Mouse (Mus musculus): ENCODE data around the gene Fam234b. TPM values are rescaled to one million over a fixed set of nuclear protein-coding genes. Genes with fewer than 3 reads are reported as not detected.

The Fam234b gene
- 98.8 and 108 TPM in 2 replicates for polyA plus RNA-seq (2021; fragmentation: Nextera tagmentation)
- long read RNA-seq, experiment 1, full-length matches to known transcripts: 299 of 444 reads
- long read RNA-seq, experiment 1, partial matches to known transcripts: 84 of 444 reads
- long read RNA-seq, experiment 1, other reads (novel, unspliced or antisense): 61 of 444 reads
- long read RNA-seq, experiment 2, full-length matches to known transcripts: 22 of 77 reads
- long read RNA-seq, experiment 2, partial matches to known transcripts: 47 of 77 reads
- long read RNA-seq, experiment 2, other reads (novel, unspliced or antisense): 8 of 77 reads

GRCm38 (mm10) chr6:135197921-135198532, at the start of gene Fam234b, which contains the start of gene Hebp1:
TSS of gene Fam234b (plus strand) at chr6:135197977.
TSS of gene Hebp1 (minus strand) at chr6:135198022.

GRCm38 (mm10) chr6:135254153-135254552, 56.4 kb downstream of the Fam234b start, which contains the start of gene Gsg1:
TSS of gene Gsg1 (minus strand) at chr6:135254351.

Other genes starting within 250 kb of the Fam234b start
- 1.8 and 2.0 TPM in 2 replicates for gene Apold1, start 216.3 kb upstream of the Fam234b start, polyA plus RNA-seq (2021; fragmentation: Nextera tagmentation)
- 30.4 and 32.8 TPM in 2 replicates for gene Ddx47, start 186.4 kb upstream of the Fam234b start, polyA plus RNA-seq (2021; fragmentation: Nextera tagmentation)
- gene Gprc5a, start 132.3 kb upstream of the Fam234b start, polyA plus RNA-seq (2021; fragmentation: Nextera tagmentation): 0.13 TPM in 1 of 2 replicates, not detected in the other
- not detected in 2 replicates for gene Gprc5d, start 79.7 kb upstream of the Fam234b start, polyA plus RNA-seq (2021; fragmentation: Nextera tagmentation)
- gene Hebp1, start within 50 bp of the Fam234b start, polyA plus RNA-seq (2021; fragmentation: Nextera tagmentation): 23.3 and 52.5 TPM in 2 replicates
- 0.72 and 0.82 TPM in 2 replicates for gene Gsg1, start 56.4 kb downstream of the Fam234b start, polyA plus RNA-seq (2021; fragmentation: Nextera tagmentation)
- 0.09 TPM in 1 of 2 replicates, not detected in the other for gene Pbp2, start 112.4 kb downstream of the Fam234b start, polyA plus RNA-seq (2021; fragmentation: Nextera tagmentation)
- gene Emp1, start 164.6 kb downstream of the Fam234b start, polyA plus RNA-seq (2021; fragmentation: Nextera tagmentation): 0.18 and 0.29 TPM in 2 replicates